Mouse (Mus musculus) ovary, adult 2 months (tissue): ENCODE results near the gene AK157302. TPM values are rescaled to one million over a fixed set of nuclear protein-coding genes. Genes with fewer than 3 reads are reported as not detected.

Experiments
- polyA plus RNA-seq: library from polyadenylated mRNA; depleted of rRNA; stranded (reverse); fragments of >200 nt; gene quantifications from 2 replicates; pipeline ENCODE4 v1.2.3, GENCODE M21; 2012; rRNA removed

AK157302 gene
- 0.14 TPM in 1 of 2 replicates, not detected in the other for polyA plus RNA-seq

GRCm38 (mm10) chr13:21495080-21495479, at the start of gene AK157302:
TSS of gene AK157302 (plus strand) at chr13:21495223.

GRCm38 (mm10) chr13:21453449-21453848, 41.6 kb upstream of the AK157302 start, which contains the start of gene Zscan26:
TSS of gene Zscan26 (minus strand) at chr13:21453730.

DNA sequence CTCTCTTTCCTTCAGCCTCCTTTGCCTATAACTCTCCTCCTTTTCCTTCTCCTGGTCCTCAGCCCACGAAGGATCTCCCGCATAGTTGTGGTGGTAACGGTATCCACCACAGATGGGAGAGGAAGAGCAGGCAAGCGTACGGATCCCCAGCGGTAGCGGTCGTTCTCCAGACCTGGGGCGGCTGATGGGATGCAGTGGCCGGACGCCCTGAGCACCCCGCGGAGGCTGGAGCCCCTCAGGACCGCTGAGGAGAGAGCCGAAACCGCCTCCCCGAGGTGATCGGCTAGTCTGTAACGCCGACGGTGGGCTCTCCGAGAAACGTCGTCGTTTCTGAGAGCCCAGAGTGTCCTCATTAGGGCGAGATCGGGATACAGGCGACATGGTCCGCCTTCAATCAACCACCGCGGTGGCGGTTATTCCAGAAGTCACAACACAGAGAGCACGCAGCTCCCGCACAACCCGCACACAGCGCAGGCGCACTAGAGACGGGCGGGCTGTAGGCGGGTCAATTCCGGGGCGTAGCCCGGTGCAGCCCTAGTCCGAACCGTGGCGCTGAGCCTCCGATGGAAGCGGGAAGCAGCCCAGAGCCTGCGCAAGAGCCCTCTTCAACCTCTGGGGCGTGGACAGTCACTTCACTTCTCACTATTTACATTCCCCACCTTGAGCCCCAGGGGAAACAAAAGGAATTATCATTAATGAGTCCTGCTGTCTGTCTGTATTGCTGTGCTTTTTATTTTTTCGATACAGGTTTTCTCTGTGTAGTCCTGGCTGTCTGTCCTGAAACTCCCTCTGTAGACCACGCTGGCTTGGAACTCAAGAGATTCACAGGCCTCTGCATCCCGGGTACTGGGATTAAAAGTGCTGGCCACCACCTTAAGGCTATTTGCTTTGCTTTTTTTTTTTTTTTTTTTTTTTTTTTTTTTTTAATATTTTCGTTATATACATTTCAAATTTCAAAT, 26.7 kb upstream of the AK157302 start, which contains the start of gene Nkapl:
TSS of gene Nkapl (minus strand) at position 449 of the 959 bp plus-strand sequence.

DNA sequence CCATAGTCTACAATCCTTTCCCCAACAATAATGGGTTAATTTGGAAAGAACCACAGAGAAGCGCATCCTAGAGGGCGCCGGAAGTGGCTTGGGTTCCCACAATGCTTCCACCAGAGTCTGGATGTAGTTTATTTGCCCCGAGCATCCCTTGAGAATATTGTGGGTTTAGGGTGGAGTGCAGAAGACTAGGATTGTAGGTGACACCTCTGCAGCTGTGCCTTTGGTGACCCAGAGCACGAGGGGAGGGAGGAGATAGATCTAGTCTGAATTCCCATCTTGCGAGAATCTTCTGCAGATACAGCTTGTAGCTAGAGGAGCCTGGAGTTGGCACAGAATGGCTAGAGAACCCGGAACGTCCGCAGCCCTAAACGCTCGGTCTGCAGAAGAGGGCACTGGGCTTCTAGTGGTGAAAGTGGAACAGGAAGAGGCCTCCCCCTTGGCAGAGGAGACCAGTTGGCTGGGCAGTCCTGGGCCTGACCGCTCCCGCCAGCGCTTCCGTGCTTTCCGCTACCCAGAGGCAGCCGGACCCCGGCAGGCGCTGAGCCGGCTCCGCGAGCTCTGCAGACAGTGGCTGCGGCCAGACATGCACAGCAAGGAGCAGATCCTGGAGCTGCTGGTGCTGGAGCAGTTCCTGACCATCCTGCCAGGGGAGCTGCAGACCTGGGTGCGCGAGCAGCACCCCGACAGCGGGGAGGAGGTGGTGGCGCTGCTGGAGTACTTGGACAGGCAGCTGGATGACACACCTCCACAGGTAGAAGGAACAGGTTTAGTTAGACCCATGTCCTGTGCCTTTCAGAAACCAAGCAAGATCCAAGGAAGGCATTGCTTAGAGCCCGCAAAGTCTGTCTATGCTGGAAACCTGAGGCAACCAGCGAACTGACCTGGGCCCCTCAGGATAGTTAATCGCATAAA, 16.0 kb upstream of the AK157302 start, which contains the start of the genes Zkscan4 and Gm10065:
TSS of gene Zkscan4 (plus strand) at position 149 of the 912 bp plus-strand sequence.
TSS of gene Gm10065 (minus strand) at position 683 of the 912 bp plus-strand sequence.

GRCm38 (mm10) chr13:21501182-21501581, 6.2 kb downstream of the AK157302 start, which contains the start of gene Gm11273:
TSS of gene Gm11273 (minus strand) at chr13:21501418.

DNA sequence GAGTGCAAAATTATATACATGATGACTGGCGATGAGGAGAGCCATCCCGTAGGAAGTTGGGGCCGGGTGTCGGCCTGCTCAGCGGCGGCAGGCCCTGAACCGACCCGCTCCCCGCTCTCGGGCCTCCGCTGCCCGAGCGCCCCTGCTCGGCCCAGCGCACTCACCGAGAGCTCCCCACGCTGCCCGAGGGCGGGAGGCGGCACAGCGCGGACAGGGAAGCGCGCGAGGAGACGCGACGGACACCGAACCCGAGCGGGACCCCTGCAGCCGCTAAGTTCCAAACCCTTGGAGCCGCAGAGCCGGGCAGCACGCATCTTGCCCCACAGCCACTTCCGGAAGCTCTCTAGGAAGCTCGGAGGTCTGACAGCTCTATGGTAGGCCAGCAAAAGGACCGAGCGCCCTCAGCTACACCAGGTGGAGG, 35.8 kb downstream of the AK157302 start, which contains the start of gene Zkscan8:
TSS of gene Zkscan8 (minus strand) at position 340 of the 421 bp plus-strand sequence.

DNA sequence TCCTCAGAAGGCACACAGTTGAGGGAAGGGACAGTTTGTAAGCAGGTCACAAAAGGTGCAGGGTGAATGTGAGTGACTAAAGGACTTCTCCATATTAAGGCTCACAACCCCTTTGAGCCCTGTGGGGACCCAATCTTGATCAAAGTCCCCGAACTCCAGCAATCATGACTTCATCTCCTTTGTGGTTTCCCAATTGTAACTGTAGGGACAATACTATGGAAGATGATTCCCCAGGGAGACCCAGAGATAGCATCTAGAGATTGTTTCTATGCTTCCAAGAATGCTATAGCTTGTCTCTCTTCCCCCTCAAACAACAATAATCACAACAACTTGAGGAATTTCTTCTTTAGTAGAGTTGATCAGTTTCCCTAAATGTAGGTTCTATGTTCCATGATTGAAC, 47.7 kb downstream of the AK157302 start, which contains the start of gene Olfr1366:
TSS of gene Olfr1366 (minus strand) at position 101 of the 400 bp plus-strand sequence.

Other genes with a start within 250 kb of the AK157302 start
- not detected in 2 replicates for gene Gpx5, start 202.5 kb upstream of the AK157302 start, polyA plus RNA-seq
- 0.23 and 0.26 TPM in 2 replicates for gene Gpx6, start 183.1 kb upstream of the AK157302 start, polyA plus RNA-seq
- gene Olfr1367, start 148.3 kb upstream of the AK157302 start, polyA plus RNA-seq = not detected in 2 replicates
- gene Zscan12, start 132.4 kb upstream of the AK157302 start, polyA plus RNA-seq = 1.2 and 1.6 TPM in 2 replicates
- gene Zkscan3, start 92.5 kb upstream of the AK157302 start, polyA plus RNA-seq = 35.7 and 38.6 TPM in 2 replicates
- gene Pgbd1, start 54.2 kb upstream of the AK157302 start, polyA plus RNA-seq = 0.51 and 0.62 TPM in 2 replicates
- gene Zscan26, start 41.5 kb upstream of the AK157302 start, polyA plus RNA-seq = 7.9 and 10.2 TPM in 2 replicates
- gene Nkapl, start 26.7 kb upstream of the AK157302 start, polyA plus RNA-seq = 0.34 and 0.45 TPM in 2 replicates
- gene Zkscan4, start 16.3 kb upstream of the AK157302 start, polyA plus RNA-seq = 1.6 and 2.2 TPM in 2 replicates
- gene Gm10065, start 15.8 kb upstream of the AK157302 start, polyA plus RNA-seq = not detected in 2 replicates
- gene Gm11273, start 6.2 kb downstream of the AK157302 start, polyA plus RNA-seq = 9.0 and 18.5 TPM in 2 replicates
- gene Zkscan8, start 35.9 kb downstream of the AK157302 start, polyA plus RNA-seq = 3.6 and 3.9 TPM in 2 replicates
- not detected in 2 replicates for gene Olfr1366, start 47.6 kb downstream of the AK157302 start, polyA plus RNA-seq
- not detected in 2 replicates for gene Olfr1535, start 64.7 kb downstream of the AK157302 start, polyA plus RNA-seq
- not detected in 2 replicates for gene Olfr1364, start 86.5 kb downstream of the AK157302 start, polyA plus RNA-seq
- gene Olfr1362, start 118.8 kb downstream of the AK157302 start, polyA plus RNA-seq = not detected in 2 replicates
- gene Olfr11, start 147.3 kb downstream of the AK157302 start, polyA plus RNA-seq = not detected in 2 replicates
- gene Olfr1361, start 168.2 kb downstream of the AK157302 start, polyA plus RNA-seq = not detected in 2 replicates
- not detected in 2 replicates for gene Olfr1360, start 182.2 kb downstream of the AK157302 start, polyA plus RNA-seq
- gene Olfr1359, start 202.9 kb downstream of the AK157302 start, polyA plus RNA-seq = not detected in 2 replicates
- 7.5 and 13.6 TPM in 2 replicates for gene Hist1h2bl, start 220.9 kb downstream of the AK157302 start, polyA plus RNA-seq
- 82.9 and 155 TPM in 2 replicates for gene Hist1h2ai, start 221.2 kb downstream of the AK157302 start, polyA plus RNA-seq
- 77.1 and 77.2 TPM in 2 replicates for gene Hist1h3h, start 222.4 kb downstream of the AK157302 start, polyA plus RNA-seq
- gene Hist1h2bm, start 226.8 kb downstream of the AK157302 start, polyA plus RNA-seq = 8.9 and 11.6 TPM in 2 replicates
- 7.1 and 10.2 TPM in 2 replicates for gene Hist1h4j, start 239.8 kb downstream of the AK157302 start, polyA plus RNA-seq